Mouse (Mus musculus): Measurements from ENCODE around the gene Ppp1r14c. TPM values are rescaled to one million over a fixed set of nuclear protein-coding genes. Genes with fewer than 3 reads are reported as not detected.
"Not testable (repeated sequence)": the region's sequence is repeated elsewhere in the genome, so short reads cannot be mapped to it uniquely, and the experiment has no call there.

Gene Ppp1r14c
- total RNA-seq, 2 experiments from 2014 or later = not detected

DNA sequence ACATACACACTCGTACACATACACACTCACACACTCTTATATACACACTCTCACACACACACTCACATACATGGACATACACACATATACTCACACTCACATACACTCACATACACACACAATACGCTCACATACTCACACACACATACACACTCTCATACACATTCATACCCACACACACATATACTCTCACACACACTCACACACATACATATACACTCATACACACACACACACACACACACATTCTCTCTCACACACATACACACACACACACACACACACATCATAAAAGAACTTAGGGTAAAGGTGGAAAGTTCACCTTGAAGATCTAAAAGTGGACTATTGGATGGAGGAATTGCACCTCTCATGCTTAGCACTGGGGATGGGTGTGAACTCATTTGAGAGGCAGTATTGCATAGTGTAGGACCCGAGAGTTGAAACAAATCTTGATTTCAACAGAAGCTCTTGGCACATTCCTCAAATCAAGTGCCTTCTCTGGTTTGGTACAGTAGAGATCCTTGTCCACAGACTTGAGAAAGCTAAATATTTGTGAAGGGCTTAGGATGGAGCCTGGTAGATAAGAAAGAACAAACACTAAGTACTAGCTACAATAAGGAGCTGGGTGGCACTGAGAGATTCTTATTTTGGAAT, 87.1 kb downstream of the Ppp1r14c start:
- ATAC-seq (replicated peaks; ENCODE audit: low FRiP score, poor library complexity, severe bottlenecking) = no peak

DNA sequence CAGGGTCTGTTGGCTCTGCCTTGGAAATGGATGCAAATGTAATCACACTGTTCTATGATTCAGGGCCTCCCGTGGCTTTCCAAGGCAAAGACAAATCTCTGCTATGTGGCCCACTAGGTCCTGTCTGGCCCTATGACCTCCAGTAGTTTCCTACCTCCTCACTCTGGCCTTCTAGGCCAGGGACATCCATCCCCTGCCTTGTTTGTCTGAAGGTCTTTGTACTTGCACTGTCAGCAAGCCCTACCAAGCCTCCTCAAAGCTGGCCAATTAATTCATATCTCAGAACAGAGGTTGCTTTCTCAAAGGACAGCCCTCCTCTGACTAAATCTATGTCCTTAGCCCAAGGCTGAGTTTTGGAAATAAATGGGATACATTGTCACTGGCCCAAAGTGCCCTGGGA, 92.8 kb downstream of the Ppp1r14c start:
- ATAC-seq (replicated peaks; ENCODE audit: low FRiP score, poor library complexity, severe bottlenecking) = no peak

DNA sequence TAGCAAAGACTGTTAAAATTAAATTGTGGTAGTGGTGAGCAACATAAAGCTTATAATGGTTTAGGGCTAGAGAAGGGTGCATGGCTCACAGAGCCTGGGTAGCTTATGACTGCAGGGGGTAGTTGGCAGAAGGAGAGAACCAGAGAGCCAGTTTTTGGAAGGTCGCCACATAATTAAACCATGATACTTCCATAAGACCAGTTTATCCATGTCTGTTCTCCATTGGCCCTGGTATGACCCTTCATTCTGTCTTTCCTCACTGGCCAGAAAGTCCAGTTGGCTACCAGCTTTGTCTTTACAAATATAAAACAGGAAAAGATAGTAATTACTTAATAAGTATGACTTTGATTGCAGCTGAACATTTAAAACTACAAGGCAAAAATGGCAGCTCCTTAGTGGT, 95.0 kb downstream of the Ppp1r14c start:
- ATAC-seq (replicated peaks; ENCODE audit: low FRiP score, poor library complexity, severe bottlenecking) = no peak

DNA sequence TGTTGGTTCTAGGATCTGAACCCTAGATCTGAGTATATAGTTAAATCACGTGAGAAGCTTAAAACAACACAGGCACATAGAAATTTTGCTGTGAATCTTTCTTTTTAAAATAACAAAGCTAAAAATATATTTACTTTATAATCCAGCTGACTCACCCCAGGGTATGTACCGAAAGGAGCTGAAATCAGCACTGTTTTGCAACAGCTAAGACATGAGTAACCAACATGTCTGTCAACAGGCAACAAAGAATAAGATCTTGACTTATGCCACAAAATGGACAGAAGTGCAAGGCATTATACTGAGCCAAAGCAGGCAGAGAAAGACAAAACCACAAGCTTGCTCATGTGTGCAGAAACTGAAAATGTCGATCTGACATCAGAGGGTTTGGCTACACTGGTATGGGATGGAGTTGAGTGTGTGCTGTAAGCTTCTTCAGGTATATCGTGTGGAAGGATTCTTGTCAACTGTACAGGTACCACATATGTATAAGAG, 100.3 kb downstream of the Ppp1r14c start:
- ATAC-seq (replicated peaks; ENCODE audit: low FRiP score, poor library complexity, severe bottlenecking) = no peak

GRCm38 (mm10) chr10:3468590-3468989, 102.7 kb downstream of the Ppp1r14c start:
- no peak for ATAC-seq (replicated peaks; ENCODE audit: low FRiP score, poor library complexity, severe bottlenecking)

- no peak for ATAC-seq (replicated peaks; ENCODE audit: low FRiP score, poor library complexity, severe bottlenecking)
These were observed 110.8 kb downstream of the Ppp1r14c start for GRCm38 (mm10) chr10:3476611-3477010.

DNA sequence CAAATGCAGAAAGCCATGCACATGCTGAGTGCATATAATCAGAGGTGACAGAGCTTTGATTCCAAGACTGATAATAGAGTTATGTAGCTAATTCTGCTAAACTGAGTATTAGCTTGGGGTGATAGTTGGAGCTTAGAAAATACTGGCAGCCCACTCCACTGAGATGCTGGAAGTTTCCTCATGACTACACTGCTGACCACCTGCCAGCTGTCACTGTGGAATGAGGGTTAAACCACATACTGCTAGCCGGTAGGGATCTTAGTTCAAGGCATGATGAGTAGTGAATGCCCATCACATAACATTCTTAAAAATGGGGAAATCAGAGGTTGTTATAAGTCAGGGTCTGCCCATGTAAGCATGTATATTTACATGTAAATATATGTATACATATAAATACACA, 113.9 kb downstream of the Ppp1r14c start:
- no peak for ATAC-seq (replicated peaks; ENCODE audit: low FRiP score, poor library complexity, severe bottlenecking)

DNA sequence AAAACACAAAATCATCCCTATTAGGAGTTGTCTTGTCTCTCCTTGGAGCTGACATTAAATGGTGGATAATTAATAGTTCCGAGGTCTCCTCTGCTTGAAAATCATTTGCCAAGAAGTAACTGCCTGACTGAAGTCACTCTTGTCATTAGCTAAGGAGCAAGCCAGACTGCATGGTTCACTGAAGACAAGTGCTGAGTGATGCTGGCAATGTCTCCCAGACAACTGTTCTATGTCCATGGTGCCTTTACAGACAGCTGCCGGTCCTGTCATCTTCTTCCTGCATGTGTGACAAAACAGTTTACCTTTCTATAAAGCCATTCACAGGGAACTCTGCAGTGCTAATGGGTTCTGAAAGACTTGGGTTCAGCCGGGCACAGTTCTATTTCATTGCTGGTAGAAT, 124.2 kb downstream of the Ppp1r14c start:
- no peak for ATAC-seq (replicated peaks; ENCODE audit: low FRiP score, poor library complexity, severe bottlenecking)

DNA sequence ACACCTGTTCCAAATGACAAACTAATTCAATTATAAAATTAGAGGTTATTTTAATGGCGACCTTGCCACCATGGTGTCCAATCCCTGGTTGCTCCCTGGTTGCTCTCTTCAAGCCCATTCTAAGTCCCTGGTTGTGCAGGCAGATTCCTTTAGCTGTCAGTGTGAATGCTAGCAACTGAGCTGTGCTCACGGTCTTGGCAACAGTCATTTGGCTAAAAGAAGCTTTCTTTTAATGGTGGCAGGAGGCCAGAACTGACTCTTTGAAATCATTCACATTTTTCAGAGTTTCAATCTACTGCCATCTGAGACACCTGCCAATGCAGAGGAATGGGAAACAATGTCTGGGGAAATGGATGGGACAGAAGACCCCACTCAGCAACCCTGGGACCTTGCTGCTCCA, 130.9 kb downstream of the Ppp1r14c start:
- ATAC-seq (replicated peaks; ENCODE audit: low FRiP score, poor library complexity, severe bottlenecking) = no peak

DNA sequence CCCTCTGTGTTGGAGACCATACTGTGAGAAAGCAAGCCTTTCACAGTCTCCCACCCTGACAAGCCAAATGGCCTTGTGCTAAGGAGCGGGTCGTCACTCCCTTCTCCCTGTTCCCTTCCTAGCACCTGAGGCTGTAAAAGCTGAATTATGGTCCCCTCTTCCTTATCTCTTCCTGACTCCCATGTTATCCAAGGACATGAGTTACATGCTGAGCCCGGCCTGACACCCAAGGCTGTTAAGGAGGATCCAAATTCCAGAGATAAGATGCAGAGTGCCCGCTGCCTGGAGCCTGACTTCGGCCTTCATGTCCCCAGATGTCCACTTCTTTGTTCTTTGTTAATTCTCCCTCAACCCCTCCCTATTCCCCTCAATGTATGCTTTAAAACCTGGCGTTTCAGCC, 135.0 kb downstream of the Ppp1r14c start:
- ATAC-seq (replicated peaks; ENCODE audit: low FRiP score, poor library complexity, severe bottlenecking) = not testable (repeated sequence)

- no peak for ATAC-seq (replicated peaks; ENCODE audit: low FRiP score, poor library complexity, severe bottlenecking)
These were observed 141.8 kb downstream of the Ppp1r14c start for GRCm38 (mm10) chr10:3507484-3508221.

DNA sequence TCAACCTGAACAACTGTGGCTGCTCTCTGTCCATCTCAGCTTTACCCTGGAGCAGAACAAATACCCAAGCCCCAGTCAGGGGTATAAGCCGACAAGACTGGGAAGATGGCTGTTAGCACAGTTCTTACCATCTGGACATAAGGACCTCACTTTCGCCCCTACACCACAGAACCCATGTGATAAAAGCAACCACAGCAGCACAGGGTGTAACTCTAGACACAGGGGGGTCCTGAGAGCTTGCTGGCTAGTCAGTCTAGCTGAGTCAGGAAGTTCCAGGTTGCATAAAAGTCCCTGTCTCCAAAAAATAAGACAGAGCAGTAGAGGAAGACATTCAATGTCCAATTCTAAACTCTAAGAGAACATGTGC, 142.3 kb downstream of the Ppp1r14c start:
- ATAC-seq (replicated peaks; ENCODE audit: low FRiP score, poor library complexity, severe bottlenecking) = no peak

DNA sequence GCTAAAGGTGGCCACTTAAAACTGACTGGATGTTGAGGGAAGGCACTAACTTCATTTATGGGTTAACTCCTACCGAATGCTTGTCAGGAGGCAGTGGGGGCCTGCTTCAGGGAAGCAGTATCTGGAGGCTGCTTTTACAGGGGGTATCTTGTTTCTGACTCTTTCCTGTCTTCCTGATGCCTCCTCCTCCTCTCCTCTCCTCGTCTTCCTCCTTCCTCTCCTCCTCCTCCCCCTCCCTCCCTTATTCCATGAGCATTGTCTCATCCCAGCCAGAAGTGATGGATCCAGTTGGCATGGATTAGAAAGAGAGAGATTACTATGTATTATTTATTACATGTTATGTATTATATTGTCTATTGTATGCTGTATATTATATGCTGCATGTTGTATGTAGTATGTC, 142.9 kb downstream of the Ppp1r14c start:
- no peak for ATAC-seq (replicated peaks; ENCODE audit: low FRiP score, poor library complexity, severe bottlenecking)

DNA sequence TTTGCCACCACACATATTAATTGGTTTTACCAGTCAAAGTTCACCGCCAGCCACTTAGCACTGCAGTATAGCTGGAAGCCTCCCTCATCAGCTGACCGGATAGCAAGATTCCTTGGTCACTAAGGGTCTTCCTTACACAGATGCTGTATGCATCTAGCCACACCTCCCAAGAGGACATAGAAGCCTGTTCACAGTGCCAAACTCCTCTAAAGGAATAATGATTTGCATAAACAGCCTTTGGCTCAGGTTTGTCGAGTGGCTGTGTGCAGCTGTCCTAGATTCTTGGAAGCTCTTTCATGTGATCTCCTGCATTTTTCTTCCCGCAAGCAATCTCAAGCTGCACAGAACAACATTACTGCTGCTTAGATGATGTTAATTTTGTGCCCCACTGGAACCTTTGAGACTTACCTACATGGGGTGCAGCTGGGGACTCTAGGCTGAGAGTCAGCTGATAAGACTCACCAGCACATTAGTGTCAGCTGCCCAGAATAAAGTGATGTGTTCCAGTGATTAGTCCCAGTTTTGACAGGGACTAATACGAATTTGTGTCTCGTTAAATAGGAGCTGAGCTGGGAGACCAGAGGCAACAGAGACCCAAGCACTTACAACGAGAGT, 143.9 kb downstream of the Ppp1r14c start:
- ATAC-seq (replicated peaks; ENCODE audit: low FRiP score, poor library complexity, severe bottlenecking) = no peak

GRCm38 (mm10) chr10:3510486-3510885, 144.6 kb downstream of the Ppp1r14c start:
- ATAC-seq (replicated peaks; ENCODE audit: low FRiP score, poor library complexity, severe bottlenecking) = no peak

DNA sequence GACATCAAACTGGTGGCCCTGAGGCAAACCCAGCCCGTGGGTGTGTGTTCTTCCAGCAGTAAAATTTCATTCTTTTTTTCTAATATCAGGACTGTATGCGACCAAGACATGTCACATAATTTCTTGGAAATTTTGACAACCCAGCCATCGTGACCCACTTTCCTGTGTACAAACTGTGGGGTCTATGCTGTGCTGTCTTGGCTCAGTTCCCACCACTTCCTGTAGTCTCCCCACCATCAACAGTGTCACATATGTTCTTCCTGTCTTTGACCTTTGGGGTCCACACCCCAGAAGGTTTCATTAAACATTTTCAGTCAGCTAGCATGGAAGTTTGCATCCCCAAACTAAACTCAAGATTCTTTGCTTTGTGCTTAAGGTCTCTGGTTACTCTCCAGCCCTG, 145.5 kb downstream of the Ppp1r14c start:
- no peak for ATAC-seq (replicated peaks; ENCODE audit: low FRiP score, poor library complexity, severe bottlenecking)

DNA sequence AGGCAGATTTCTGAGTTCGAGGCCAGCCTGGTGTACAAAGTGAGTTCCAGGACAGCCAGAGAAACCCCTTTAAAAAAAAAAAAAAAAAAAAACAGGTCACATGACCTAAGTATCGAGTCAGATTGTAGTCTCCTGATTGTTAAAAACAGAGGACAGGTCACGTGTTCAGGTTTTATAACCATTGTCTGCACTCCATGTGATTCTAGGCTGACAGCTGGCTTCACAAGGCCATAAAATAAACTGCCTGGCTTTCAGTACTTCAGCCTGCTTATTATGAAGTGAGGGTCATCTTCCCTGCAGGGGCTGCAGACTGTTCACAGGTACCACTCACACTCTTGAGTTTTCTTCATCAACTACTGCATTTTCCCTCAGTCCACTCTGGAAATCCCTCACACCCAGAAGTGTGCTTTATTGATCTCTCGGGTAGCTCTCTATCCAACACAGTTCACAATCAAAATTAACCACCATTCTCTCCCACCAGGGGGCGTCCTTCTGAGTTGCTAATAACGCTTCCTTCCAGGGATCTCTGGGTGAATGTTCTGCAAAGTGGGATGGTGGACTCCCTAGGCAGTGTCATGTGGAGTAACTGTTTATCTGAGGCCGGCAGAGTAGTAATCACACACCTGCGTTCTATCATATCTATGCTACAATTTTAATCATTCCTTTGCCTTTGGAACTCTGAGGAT, 146.9 kb downstream of the Ppp1r14c start:
- no peak for ATAC-seq (replicated peaks; ENCODE audit: low FRiP score, poor library complexity, severe bottlenecking)

DNA sequence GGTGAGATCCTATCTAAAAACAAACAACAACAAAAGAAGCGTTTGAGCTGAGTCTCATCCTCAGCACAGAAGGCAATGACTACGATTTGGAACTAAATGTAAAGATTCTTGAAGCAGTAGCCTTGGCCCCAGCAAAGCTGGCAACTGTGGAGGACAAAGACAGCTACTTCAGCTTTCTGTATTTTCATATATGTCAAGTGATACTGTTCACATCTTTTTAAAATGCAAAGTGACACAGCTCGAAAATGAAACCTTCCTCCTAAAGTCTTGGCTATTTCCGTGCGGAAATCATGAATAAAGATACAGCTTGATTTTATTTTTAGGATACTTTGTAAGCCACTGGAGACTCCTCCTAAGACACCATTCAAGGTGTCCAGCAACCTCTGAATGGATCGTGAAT, 148.1 kb downstream of the Ppp1r14c start:
- ATAC-seq (replicated peaks; ENCODE audit: low FRiP score, poor library complexity, severe bottlenecking) = no peak

Measured in erythroid progenitor cell, adult 5-6 weeks (primary cell).